Mouse (Mus musculus): ENCODE measurements around the gene Srd5a1. TPM values are rescaled to one million over a fixed set of nuclear protein-coding genes. Genes with fewer than 3 reads are reported as not detected.
"Not testable (repeated sequence)": the region's sequence is repeated elsewhere in the genome, so short reads cannot be mapped to it uniquely, and the experiment has no call there.

Gene Srd5a1
- polyA plus RNA-seq, 1 experiment from 2014 or later, result 25.0 TPM

- peaks cover 3% of the 10 kb centered on the region; the same call in 1 of the 2 replicates for H3K4me1 ChIP-seq (ENCODE audit: insufficient read depth, low read length)
- no peaks in the 10 kb centered on the region for H3K27me3 ChIP-seq (ENCODE audit: insufficient read depth, low read length)
- no peak for ATAC-seq (ENCODE audit: low FRiP score, low TSS enrichment)
- no peaks in the 10 kb centered on the region for H3K36me3 ChIP-seq (ENCODE audit: insufficient read depth, low read length)
- WGBS, result 72% methylated on average over 3 of the region's 3 CpGs
- H3K4me3 ChIP-seq (ENCODE audit: low read length), result no peak overlapping the region
- H3K27ac ChIP-seq (ENCODE audit: low read length), result no peak overlapping the region
- H3K4me2 ChIP-seq (replicated peaks; ENCODE audit: low read depth, low read length), result no peak overlapping the region
- H3K9ac ChIP-seq (replicated peaks; ENCODE audit: low read length), result no peak overlapping the region
- no peaks in the 10 kb centered on the region for H3K9me3 ChIP-seq (ENCODE audit: low read length)
Observed at GRCm38 (mm10) chr13:69587849-69588248, 23.4 kb downstream of the Srd5a1 start.

DNA sequence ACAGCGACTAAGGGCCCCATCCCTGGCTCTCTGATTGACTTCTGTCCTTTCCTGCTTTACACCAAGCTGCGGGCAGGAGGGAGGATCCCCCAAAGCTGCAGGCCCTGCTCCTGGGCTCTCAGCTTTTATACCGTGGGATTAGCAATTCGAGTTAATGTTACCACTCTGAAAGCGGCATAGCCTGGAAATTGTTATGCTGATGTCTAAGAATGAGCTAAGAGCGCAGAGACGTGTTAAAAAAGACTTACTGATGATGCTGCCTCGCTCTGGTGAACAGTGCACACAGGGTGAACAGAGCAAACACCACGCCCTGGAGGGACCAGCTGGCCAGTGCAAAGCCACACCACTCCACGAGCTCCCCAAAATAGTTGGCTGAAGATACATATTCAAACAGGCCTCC is 24.9 kb downstream of the Srd5a1 start:
- no peak overlapping the region for H3K27ac ChIP-seq (ENCODE audit: low read length)
- no peak overlapping the region for H3K9ac ChIP-seq (replicated peaks; ENCODE audit: low read length)
- no peaks in the 10 kb centered on the region for H3K9me3 ChIP-seq (ENCODE audit: low read length)
- no peaks in the 10 kb centered on the region for H3K36me3 ChIP-seq (ENCODE audit: insufficient read depth, low read length)
- H3K4me3 ChIP-seq (ENCODE audit: low read length), result no peak overlapping the region
- WGBS, result 62% methylated on average over 10 of the region's 10 CpGs
- no peak overlapping the region for H3K4me2 ChIP-seq (replicated peaks; ENCODE audit: low read depth, low read length)
- H3K4me1 ChIP-seq (ENCODE audit: insufficient read depth, low read length), result peaks cover 3% of the 10 kb centered on the region; the same call in 1 of the 2 replicates
- no peak for ATAC-seq (ENCODE audit: low FRiP score, low TSS enrichment)
- no peaks in the 10 kb centered on the region for H3K27me3 ChIP-seq (ENCODE audit: insufficient read depth, low read length)

DNA sequence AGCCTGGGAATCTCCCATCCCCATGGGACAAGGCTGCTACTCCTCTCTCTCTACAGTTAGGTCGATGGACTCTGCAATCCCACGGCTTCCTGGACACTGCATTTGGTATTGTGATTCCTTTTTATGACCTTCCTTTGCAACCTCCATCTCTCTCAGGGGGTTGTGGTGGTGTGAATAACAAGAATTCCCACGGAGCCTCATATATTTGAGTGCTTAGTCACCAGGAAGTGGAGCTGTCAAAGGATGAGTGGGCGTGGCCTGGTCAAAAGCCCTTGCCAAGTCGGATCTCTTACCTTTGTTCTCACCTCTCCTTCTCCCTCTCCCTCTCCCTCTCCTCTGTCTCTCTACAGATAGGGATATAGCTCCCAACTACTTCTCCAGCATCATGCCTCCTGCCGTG is 25.4 kb downstream of the Srd5a1 start:
- H3K27ac ChIP-seq (ENCODE audit: low read length), result no peak overlapping the region
- no peaks in the 10 kb centered on the region for H3K27me3 ChIP-seq (ENCODE audit: insufficient read depth, low read length)
- H3K9me3 ChIP-seq (ENCODE audit: low read length), result no peaks in the 10 kb centered on the region
- H3K4me3 ChIP-seq (ENCODE audit: low read length), result no peak overlapping the region
- no peak overlapping the region for H3K4me2 ChIP-seq (replicated peaks; ENCODE audit: low read depth, low read length)
- H3K9ac ChIP-seq (replicated peaks; ENCODE audit: low read length), result no peak overlapping the region
- peaks cover 3% of the 10 kb centered on the region; the same call in 1 of the 2 replicates for H3K4me1 ChIP-seq (ENCODE audit: insufficient read depth, low read length)
- no peak for ATAC-seq (ENCODE audit: low FRiP score, low TSS enrichment)
- 32% methylated on average over 6 of the region's 6 CpGs for WGBS
- H3K36me3 ChIP-seq (ENCODE audit: insufficient read depth, low read length), result no peaks in the 10 kb centered on the region

- no peak overlapping the region for H3K4me2 ChIP-seq (replicated peaks; ENCODE audit: low read depth, low read length)
- no peaks in the 10 kb centered on the region for H3K36me3 ChIP-seq (ENCODE audit: insufficient read depth, low read length)
- 92% methylated on average over 6 of the region's 6 CpGs for WGBS
- no peaks in the 10 kb centered on the region for H3K27me3 ChIP-seq (ENCODE audit: insufficient read depth, low read length)
- no peak overlapping the region for H3K4me3 ChIP-seq (ENCODE audit: low read length)
- H3K9ac ChIP-seq (replicated peaks; ENCODE audit: low read length), result no peak overlapping the region
- H3K4me1 ChIP-seq (ENCODE audit: insufficient read depth, low read length), result peaks cover 3% of the 10 kb centered on the region; the same call in 1 of the 2 replicates
- H3K27ac ChIP-seq (ENCODE audit: low read length), result no peak overlapping the region
- no peak for ATAC-seq (ENCODE audit: low FRiP score, low TSS enrichment)
- H3K9me3 ChIP-seq (ENCODE audit: low read length), result no peaks in the 10 kb centered on the region
Observed at GRCm38 (mm10) chr13:69583591-69583990, 27.7 kb downstream of the Srd5a1 start.

- Histone ChIP-seq H3K4me3 (ENCODE audit: low read length) (no peak overlapping the region), H3K27me3 (ENCODE audit: insufficient read depth, low read length) (no peaks in the 10 kb centered on the region), H3K4me1 (ENCODE audit: insufficient read depth, low read length) (peaks cover 3% of the 10 kb centered on the region; the same call in 1 of the 2 replicates), H3K9ac (replicated peaks; ENCODE audit: low read length) (no peak overlapping the region), H3K36me3 (ENCODE audit: insufficient read depth, low read length) (no peaks in the 10 kb centered on the region), H3K27ac (ENCODE audit: low read length) (no peak overlapping the region), H3K9me3 (ENCODE audit: low read length) (no peaks in the 10 kb centered on the region), H3K4me2 (replicated peaks; ENCODE audit: low read depth, low read length) (no peak overlapping the region)
- ATAC-seq (ENCODE audit: low FRiP score, low TSS enrichment), result no peak
- WGBS, result 78% methylated on average over 6 of the region's 6 CpGs
Observed at GRCm38 (mm10) chr13:69582411-69582810, 28.8 kb downstream of the Srd5a1 start.

GRCm38 (mm10) chr13:69577181-69577834 is 33.9 kb downstream of the Srd5a1 start:
- no peaks in the 10 kb centered on the region for H3K36me3 ChIP-seq (ENCODE audit: insufficient read depth, low read length)
- no peaks in the 10 kb centered on the region for H3K27me3 ChIP-seq (ENCODE audit: insufficient read depth, low read length)
- no peak overlapping the region for H3K9ac ChIP-seq (replicated peaks; ENCODE audit: low read length)
- no peak overlapping the region for H3K4me2 ChIP-seq (replicated peaks; ENCODE audit: low read depth, low read length)
- WGBS, result 84% methylated on average over 16 of the region's 16 CpGs
- H3K4me3 ChIP-seq (ENCODE audit: low read length), result no peak overlapping the region
- no peak for ATAC-seq (ENCODE audit: low FRiP score, low TSS enrichment)
- H3K27ac ChIP-seq (ENCODE audit: low read length), result no peak overlapping the region
- no peaks in the 10 kb centered on the region for H3K9me3 ChIP-seq (ENCODE audit: low read length)
- H3K4me1 ChIP-seq (ENCODE audit: insufficient read depth, low read length), result no peaks in the 10 kb centered on the region

- Histone ChIP-seq H3K4me3 (ENCODE audit: low read length) (no peak overlapping the region), H3K9ac (replicated peaks; ENCODE audit: low read length) (no peak overlapping the region), H3K27ac (ENCODE audit: low read length) (no peak overlapping the region), H3K36me3 (ENCODE audit: insufficient read depth, low read length) (no peaks in the 10 kb centered on the region), H3K4me1 (ENCODE audit: insufficient read depth, low read length) (no peaks in the 10 kb centered on the region), H3K9me3 (ENCODE audit: low read length) (no peaks in the 10 kb centered on the region), H3K4me2 (replicated peaks; ENCODE audit: low read depth, low read length) (no peak overlapping the region), H3K27me3 (ENCODE audit: insufficient read depth, low read length) (no peaks in the 10 kb centered on the region)
- 66% methylated on average over 11 of the region's 11 CpGs for WGBS
- ATAC-seq (ENCODE audit: low FRiP score, low TSS enrichment), result no peak
Observed at GRCm38 (mm10) chr13:69576676-69577075, 34.6 kb downstream of the Srd5a1 start.

- WGBS, result 89% methylated on average over 3 of the region's 3 CpGs
- Histone ChIP-seq H3K4me1 (ENCODE audit: insufficient read depth, low read length) (no peaks in the 10 kb centered on the region), H3K4me2 (replicated peaks; ENCODE audit: low read depth, low read length) (no peak overlapping the region), H3K27me3 (ENCODE audit: insufficient read depth, low read length) (no peaks in the 10 kb centered on the region), H3K4me3 (ENCODE audit: low read length) (no peak overlapping the region), H3K9ac (replicated peaks; ENCODE audit: low read length) (no peak overlapping the region), H3K27ac (ENCODE audit: low read length) (no peak overlapping the region), H3K36me3 (ENCODE audit: insufficient read depth, low read length) (no peaks in the 10 kb centered on the region), H3K9me3 (ENCODE audit: low read length) (no peaks in the 10 kb centered on the region)
- no peak for ATAC-seq (ENCODE audit: low FRiP score, low TSS enrichment)
Observed at GRCm38 (mm10) chr13:69572594-69572993, 38.6 kb downstream of the Srd5a1 start.

DNA sequence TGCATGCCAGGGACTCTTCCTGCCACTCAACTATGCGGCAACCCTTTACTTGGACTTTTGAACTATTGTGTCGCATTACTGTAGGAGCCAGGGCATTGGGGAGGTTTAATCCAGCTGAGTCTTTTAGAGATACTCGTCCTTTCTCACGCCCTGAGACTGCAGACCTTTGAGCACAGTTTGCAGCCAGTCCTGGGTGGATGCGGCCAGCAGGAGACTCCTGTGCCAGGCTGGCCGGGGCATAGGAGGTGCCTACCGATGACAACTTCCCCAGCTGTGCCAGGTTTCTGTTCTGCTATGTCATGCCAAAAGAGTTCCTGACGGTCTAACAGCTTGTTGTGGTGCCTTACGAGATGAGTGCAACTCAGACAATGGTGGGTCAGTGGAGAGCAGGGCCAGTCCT is 42.0 kb downstream of the Srd5a1 start:
- H3K4me3 ChIP-seq (ENCODE audit: low read length), result no peak overlapping the region
- no peak for ATAC-seq (ENCODE audit: low FRiP score, low TSS enrichment)
- H3K4me1 ChIP-seq (ENCODE audit: insufficient read depth, low read length), result no peaks in the 10 kb centered on the region
- H3K27ac ChIP-seq (ENCODE audit: low read length), result no peak overlapping the region
- no peak overlapping the region for H3K9ac ChIP-seq (replicated peaks; ENCODE audit: low read length)
- no peaks in the 10 kb centered on the region for H3K27me3 ChIP-seq (ENCODE audit: insufficient read depth, low read length)
- no peaks in the 10 kb centered on the region for H3K9me3 ChIP-seq (ENCODE audit: low read length)
- 85% methylated on average over 9 of the region's 9 CpGs for WGBS
- H3K4me2 ChIP-seq (replicated peaks; ENCODE audit: low read depth, low read length), result no peak overlapping the region
- H3K36me3 ChIP-seq (ENCODE audit: insufficient read depth, low read length), result no peaks in the 10 kb centered on the region

GRCm38 (mm10) chr13:69565401-69565800 is 45.8 kb downstream of the Srd5a1 start:
- H3K4me3 ChIP-seq (ENCODE audit: low read length); H3K9me3 ChIP-seq (ENCODE audit: low read length); ATAC-seq (ENCODE audit: low FRiP score, low TSS enrichment); H3K36me3 ChIP-seq (ENCODE audit: insufficient read depth, low read length); H3K4me1 ChIP-seq (ENCODE audit: insufficient read depth, low read length); H3K4me2 ChIP-seq (replicated peaks; ENCODE audit: low read depth, low read length); H3K27me3 ChIP-seq (ENCODE audit: insufficient read depth, low read length); H3K27ac ChIP-seq (ENCODE audit: low read length); H3K9ac ChIP-seq (replicated peaks; ENCODE audit: low read length): not testable (repeated sequence)
- WGBS, result 92% methylated on average over 4 of the region's 4 CpGs
